Mouse (Mus musculus) myocyte (in vitro differentiated cells): ENCODE measurements at regions not wholly inside any gene's neighbourhood (a gene's known extent, or its start where the extent isn't known, plus 50 kb on each side); places are given as distances from the start of the nearest gene placed in this dataset.

ENCODE experiments used
- MAX ChIP-seq: IDR thresholded peaks from one replicate; pipeline ENCODE4 v1.6.1; 2011; ENCODE audit warnings: low read depth, mild to moderate bottlenecking, control low read depth
- POLR2A ChIP-seq: IDR thresholded peaks from one replicate; pipeline ENCODE4 v1.6.1; 2011; ENCODE audit warnings: low read depth, mild to moderate bottlenecking, control low read depth, moderate library complexity; ENCODE audit not compliant: insufficient read length
- USF1 ChIP-seq: IDR thresholded peaks from one replicate; pipeline ENCODE4 v1.6.1; 2011; ENCODE audit warnings: low read depth, mild to moderate bottlenecking, control low read depth, moderate library complexity

DNA sequence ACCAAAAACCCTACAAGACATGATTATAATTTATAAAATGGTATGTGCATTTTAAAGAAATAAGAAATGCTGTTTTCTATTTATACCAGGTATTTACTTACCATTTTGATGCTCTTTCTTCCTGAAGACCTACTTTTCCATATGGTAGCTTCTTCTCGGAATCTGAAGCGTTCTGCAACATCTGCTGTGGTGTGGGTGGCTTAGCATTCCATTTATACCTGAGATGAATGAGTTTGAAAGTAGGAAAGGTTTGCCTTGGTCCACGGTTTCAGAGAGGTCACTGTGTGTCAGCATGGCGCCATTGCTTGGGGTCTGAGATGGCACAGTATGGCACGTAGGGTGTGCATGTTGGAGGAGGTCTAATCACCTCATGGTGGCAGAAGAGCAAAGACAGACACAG, 225.5 kb upstream of the Zfp703 start:
- TF ChIP-seq MAX, result no peak
- TF ChIP-seq USF1, result no peak
- TF ChIP-seq POLR2A, result no peak
